Mouse (Mus musculus): Measurements from ENCODE around the gene Fads3. TPM values are rescaled to one million over a fixed set of nuclear protein-coding genes. Genes with fewer than 3 reads are reported as not detected.

Gene Fads3
- polyA plus RNA-seq, 1 experiment = 31.1 TPM

- H3K4me3 ChIP-seq (ENCODE audit: insufficient read depth, low read depth, low read length) = no peak overlapping the region
- H3K4me1 ChIP-seq (ENCODE audit: control insufficient read depth, insufficient read depth, insufficient read length, low read length) = no peaks in the 10 kb centered on the region
- H3K27ac ChIP-seq (replicated peaks; ENCODE audit: low read depth, low read length) = no peak overlapping the region
Observed at GRCm38 (mm10) chr19:10094695-10095094, 53.3 kb downstream of the Fads3 start.

DNA sequence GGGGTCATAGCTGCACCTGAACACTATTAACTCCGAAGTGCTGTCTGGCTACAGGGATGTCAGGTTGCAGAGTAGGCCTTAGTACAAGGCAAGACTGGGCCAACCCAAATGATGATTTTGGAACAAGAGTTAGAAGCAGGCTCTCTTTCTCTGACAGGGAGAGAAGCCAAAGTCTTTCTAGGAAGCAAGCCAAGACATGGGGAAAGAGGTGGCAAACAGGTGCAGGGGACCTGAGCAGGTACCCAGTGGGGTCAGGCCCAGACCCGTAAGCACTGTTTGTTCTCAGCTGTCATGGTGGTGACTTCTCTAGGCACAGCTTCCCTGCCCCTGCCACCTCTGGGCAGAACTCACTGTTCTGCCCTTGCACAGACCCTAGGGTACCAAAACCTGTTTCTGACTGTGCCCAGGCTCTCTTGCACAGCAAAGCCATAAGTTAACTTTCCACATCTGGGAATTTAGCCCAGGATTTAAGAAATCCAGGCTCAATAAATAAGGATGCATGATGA is 55.1 kb downstream of the Fads3 start:
- H3K27ac ChIP-seq (replicated peaks; ENCODE audit: low read depth, low read length) = no peak overlapping the region
- H3K4me1 ChIP-seq (ENCODE audit: control insufficient read depth, insufficient read depth, insufficient read length, low read length) = no peaks in the 10 kb centered on the region
- H3K4me3 ChIP-seq (ENCODE audit: insufficient read depth, low read depth, low read length) = no peak overlapping the region

GRCm38 (mm10) chr19:10097826-10098225 is 56.5 kb downstream of the Fads3 start:
- no peak overlapping the region for H3K4me3 ChIP-seq (ENCODE audit: insufficient read depth, low read depth, low read length)
- H3K27ac ChIP-seq (replicated peaks; ENCODE audit: low read depth, low read length) = no peak overlapping the region
- no peaks in the 10 kb centered on the region for H3K4me1 ChIP-seq (ENCODE audit: control insufficient read depth, insufficient read depth, insufficient read length, low read length)

DNA sequence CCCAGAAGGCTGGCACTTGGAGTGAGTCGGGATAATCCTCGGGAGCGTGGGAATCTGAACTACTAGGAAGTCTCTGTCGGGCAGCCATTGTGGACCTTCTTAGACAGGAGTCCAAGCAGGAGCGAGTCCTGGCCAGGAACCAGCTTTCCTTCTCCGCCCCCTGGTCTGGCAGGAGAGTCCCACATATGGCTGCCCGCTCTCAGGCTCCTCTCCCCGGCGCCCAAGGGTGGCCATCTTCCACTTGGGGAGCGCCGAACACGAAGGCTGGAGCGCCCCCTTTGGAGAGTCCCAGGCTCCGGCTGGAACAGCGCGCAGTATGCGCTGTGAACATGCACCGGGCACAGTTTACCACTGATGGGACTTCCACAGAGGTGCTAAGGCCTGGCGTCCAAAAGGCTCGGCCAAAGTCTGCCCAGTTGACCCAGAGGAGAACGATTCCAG is 59.3 kb downstream of the Fads3 start:
- peak overlapping the region; percentile 31 for H3K27ac ChIP-seq (replicated peaks; ENCODE audit: low read depth, low read length)
- peak overlapping the region; percentile 74 for H3K4me3 ChIP-seq (ENCODE audit: insufficient read depth, low read depth, low read length)
- no peaks in the 10 kb centered on the region for H3K4me1 ChIP-seq (ENCODE audit: control insufficient read depth, insufficient read depth, insufficient read length, low read length)

DNA sequence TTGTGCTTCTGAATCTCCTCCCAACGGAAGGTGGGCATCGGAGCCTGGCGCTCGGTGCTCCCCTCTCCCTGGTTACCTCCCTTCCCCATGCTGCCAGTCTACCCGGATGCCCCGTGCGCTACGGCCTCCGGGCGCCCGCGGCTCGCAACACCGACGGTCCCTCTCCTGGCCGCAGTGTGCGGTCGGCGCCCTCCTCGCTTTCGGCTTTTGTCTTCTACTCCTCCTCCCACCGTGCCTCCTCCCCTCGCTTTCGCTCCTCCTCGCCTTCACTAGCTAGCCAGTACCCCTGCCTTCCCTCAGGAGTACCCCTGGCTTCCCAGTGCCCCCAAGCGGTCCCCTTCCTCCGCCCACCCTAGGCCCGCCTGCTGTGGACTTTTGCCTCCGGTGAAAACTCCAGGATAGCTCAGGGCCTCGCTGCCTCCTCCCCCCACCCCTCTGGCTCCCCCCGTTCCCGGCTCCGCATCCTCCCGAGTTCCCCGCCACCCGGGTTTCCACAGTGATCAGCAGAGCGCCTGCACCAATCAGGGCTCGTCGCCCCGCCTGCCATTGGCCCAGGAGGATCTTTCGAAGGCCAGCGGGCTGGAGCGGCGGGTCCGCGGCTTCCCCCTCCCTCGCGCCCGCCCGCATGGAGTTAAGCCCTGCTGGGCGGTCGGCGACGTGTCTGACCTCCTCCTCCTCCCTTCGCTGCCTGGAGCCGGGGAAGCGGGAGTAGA is 60.1 kb downstream of the Fads3 start, which contains the start of gene Fads2:
Gene Fads2, minus strand, starts transcription at position 406 of the 713 bp plus-strand sequence.
- Histone ChIP-seq H3K27ac (replicated peaks; ENCODE audit: low read depth, low read length) (peak within 1 kb of the TSS; percentile 31), H3K4me1 (ENCODE audit: control insufficient read depth, insufficient read depth, insufficient read length, low read length) (no peaks in the 10 kb centered on the region), H3K4me3 (ENCODE audit: insufficient read depth, low read depth, low read length) (peak within 1 kb of the TSS; percentile 74)

- Histone ChIP-seq H3K4me1 (ENCODE audit: control insufficient read depth, insufficient read depth, insufficient read length, low read length) (no peaks in the 10 kb centered on the region), H3K27ac (replicated peaks; ENCODE audit: low read depth, low read length) (no peak overlapping the region), H3K4me3 (ENCODE audit: insufficient read depth, low read depth, low read length) (peak overlapping the region; percentile 74)
Observed at GRCm38 (mm10) chr19:10102054-10102700, 60.8 kb downstream of the Fads3 start.

DNA sequence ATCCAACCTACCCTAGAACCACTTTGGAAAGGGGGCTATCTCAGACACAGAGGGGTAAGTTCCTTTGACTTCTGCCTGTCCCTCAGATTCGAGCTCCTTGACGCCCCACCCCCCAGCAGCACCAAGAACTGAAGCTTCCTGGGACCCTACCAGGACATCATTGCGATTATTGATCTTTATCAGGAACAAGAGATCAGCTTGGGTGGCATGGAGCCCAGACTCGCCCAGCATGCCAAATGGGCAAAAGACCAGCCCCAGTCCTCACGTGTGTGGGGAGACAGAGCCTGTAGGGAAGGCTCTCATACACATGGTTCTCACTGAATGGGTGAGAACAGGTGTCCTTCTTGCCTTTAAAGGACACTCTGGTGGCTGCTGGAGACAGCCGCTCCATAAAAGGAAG is 62.9 kb downstream of the Fads3 start:
- Histone ChIP-seq H3K27ac (replicated peaks; ENCODE audit: low read depth, low read length) (no peak overlapping the region), H3K4me1 (ENCODE audit: control insufficient read depth, insufficient read depth, insufficient read length, low read length) (no peaks in the 10 kb centered on the region), H3K4me3 (ENCODE audit: insufficient read depth, low read depth, low read length) (no peak overlapping the region)

DNA sequence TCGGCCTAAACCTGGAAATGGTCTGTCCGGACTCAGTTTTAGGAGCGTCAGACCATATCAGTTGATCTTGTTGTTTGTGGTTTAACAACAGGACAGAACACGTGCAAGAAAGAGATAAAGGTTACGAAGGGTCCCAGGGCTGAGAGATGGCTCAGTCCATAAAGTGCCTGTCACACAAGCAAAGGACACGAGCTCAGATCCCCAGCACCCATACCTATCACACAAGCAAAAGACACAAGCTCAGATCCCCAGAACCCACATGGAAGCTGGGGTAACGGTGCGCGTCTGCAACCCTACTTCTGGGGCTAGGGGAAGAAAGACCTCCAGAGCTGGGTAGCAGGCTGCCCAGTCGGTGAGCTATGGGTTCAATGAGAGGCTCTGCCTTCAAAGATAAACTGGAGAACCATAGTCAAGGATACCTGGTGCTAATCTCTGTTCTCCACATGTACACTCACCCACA is 63.7 kb downstream of the Fads3 start:
- H3K4me1 ChIP-seq (ENCODE audit: control insufficient read depth, insufficient read depth, insufficient read length, low read length) = no peaks in the 10 kb centered on the region

DNA sequence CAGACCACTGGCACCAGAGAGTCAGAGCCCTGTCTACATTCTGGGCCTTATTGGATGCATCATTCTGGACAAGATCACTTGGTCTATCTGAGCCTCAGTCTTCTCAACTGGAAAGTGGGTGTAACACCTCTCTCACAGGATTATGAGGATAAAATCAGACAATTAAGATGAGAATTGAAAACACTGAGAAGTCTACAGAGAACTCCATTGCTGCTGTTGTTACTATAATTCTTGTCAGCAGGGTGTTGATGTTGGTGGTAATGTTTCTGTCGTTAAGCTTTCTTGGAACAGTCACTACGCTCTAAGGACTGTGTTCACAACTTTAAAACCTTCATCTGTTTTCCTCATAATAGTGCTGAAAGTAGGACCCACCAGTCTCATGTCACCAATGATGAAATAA is 65.3 kb downstream of the Fads3 start:
- Histone ChIP-seq H3K4me3 (ENCODE audit: insufficient read depth, low read depth, low read length) (no peak overlapping the region), H3K27ac (replicated peaks; ENCODE audit: low read depth, low read length) (no peak overlapping the region)

More for the DNA sequence above, 63.7 kb downstream of the Fads3 start:
- H3K27ac ChIP-seq (replicated peaks; ENCODE audit: low read depth, low read length) = no peak overlapping the region
- H3K4me3 ChIP-seq (ENCODE audit: insufficient read depth, low read depth, low read length) = no peak overlapping the region

GRCm38 (mm10) chr19:10107051-10107611 is 65.8 kb downstream of the Fads3 start:
- H3K27ac ChIP-seq (replicated peaks; ENCODE audit: low read depth, low read length) = no peak overlapping the region
- no peaks in the 10 kb centered on the region for H3K4me1 ChIP-seq (ENCODE audit: control insufficient read depth, insufficient read depth, insufficient read length, low read length)

More for the DNA sequence above, 65.3 kb downstream of the Fads3 start:
- H3K4me1 ChIP-seq (ENCODE audit: control insufficient read depth, insufficient read depth, insufficient read length, low read length) = no peaks in the 10 kb centered on the region

GRCm38 (mm10) chr19:10108129-10108528 is 66.8 kb downstream of the Fads3 start:
- Histone ChIP-seq H3K4me1 (ENCODE audit: control insufficient read depth, insufficient read depth, insufficient read length, low read length) (no peaks in the 10 kb centered on the region), H3K27ac (replicated peaks; ENCODE audit: low read depth, low read length) (no peak overlapping the region), H3K4me3 (ENCODE audit: insufficient read depth, low read depth, low read length) (no peak overlapping the region)

More at GRCm38 (mm10) chr19:10107051-10107611, 65.8 kb downstream of the Fads3 start:
- no peak overlapping the region for H3K4me3 ChIP-seq (ENCODE audit: insufficient read depth, low read depth, low read length)

- no peaks in the 10 kb centered on the region for H3K4me1 ChIP-seq (ENCODE audit: control insufficient read depth, insufficient read depth, insufficient read length, low read length)
- H3K4me3 ChIP-seq (ENCODE audit: insufficient read depth, low read depth, low read length) = no peak overlapping the region
- no peak overlapping the region for H3K27ac ChIP-seq (replicated peaks; ENCODE audit: low read depth, low read length)
Observed at GRCm38 (mm10) chr19:10108666-10109065, 67.3 kb downstream of the Fads3 start.
